In genomic region chr1:54168014-54168413, GRCm38 (mm10) we compare ENCODE assay signal across 20 mouse cellular contexts. TPM values are rescaled to one million over a fixed set of nuclear protein-coding genes. Genes with fewer than 3 reads are reported as not detected.
"Had no signal": no experiment of that assay in that cellular context is flagged by ENCODE, and none has a peak within 500 bp of the region (broad histone marks: within the 10 kb centered on the region; RNA-seq: fewer than 3 reads in every experiment).

No protein-coding gene starts in this region.

- H3K27me3 ChIP-seq: midbrain, embryonic 12.5 days; neural tube, embryonic 13.5 days; neural tube, embryonic 15.5 days; stomach, embryonic 15.5 days had no signal

- H3K4me1 ChIP-seq: midbrain, embryonic 10.5 days; midbrain, embryonic 12.5 days; neural tube, embryonic 13.5 days; neural tube, embryonic 15.5 days; stomach, embryonic 15.5 days had no signal

- H3K36me3 ChIP-seq: midbrain, embryonic 10.5 days; midbrain, embryonic 12.5 days; neural tube, embryonic 13.5 days; neural tube, embryonic 15.5 days; stomach, embryonic 15.5 days had no signal

- H3K9ac ChIP-seq: lung, embryonic 14.5 days; midbrain, embryonic 12.5 days; neural tube, embryonic 13.5 days; neural tube, embryonic 15.5 days; stomach, embryonic 15.5 days had no signal

- DNase-seq: lung, adult 18-20 months; lung, embryonic 14.5 days; lung, postnatal 10 days; lung, postnatal 4 days; midbrain, embryonic 14.5 days; retina, postnatal 1 day; right cerebral cortex, adult 18-20 months; right cerebral cortex, postnatal 25 days; thymus, adult 18-20 months; thymus, postnatal 14 days; thymus, postnatal 36 days had no signal

- H3K27ac ChIP-seq: midbrain, embryonic 10.5 days; midbrain, embryonic 12.5 days; neural tube, embryonic 13.5 days; neural tube, embryonic 15.5 days; stomach, embryonic 15.5 days; stomach, postnatal 0 days had no signal

- H3K4me3 ChIP-seq: midbrain, embryonic 10.5 days; midbrain, embryonic 12.5 days; myocyte; neural tube, embryonic 13.5 days; neural tube, embryonic 15.5 days; stomach, embryonic 15.5 days had no signal

- ATAC-seq: midbrain, embryonic 16.5 days had no signal

RNA-seq across cellular contexts. Expression of gene Hecw2, which starts 27.0 kb away (rescaled TPM):
- total RNA-seq: megakaryocyte-erythroid progenitor cell, adult 5-6 weeks had no signal
